Mouse (Mus musculus): ENCODE measurements at regions not wholly inside any gene's neighbourhood (a gene's known extent, or its start where the extent isn't known, plus 50 kb on each side); places are given as distances from the start of the nearest gene placed in this dataset. TPM values are rescaled to one million over a fixed set of nuclear protein-coding genes. Genes with fewer than 3 reads are reported as not detected.

DNA sequence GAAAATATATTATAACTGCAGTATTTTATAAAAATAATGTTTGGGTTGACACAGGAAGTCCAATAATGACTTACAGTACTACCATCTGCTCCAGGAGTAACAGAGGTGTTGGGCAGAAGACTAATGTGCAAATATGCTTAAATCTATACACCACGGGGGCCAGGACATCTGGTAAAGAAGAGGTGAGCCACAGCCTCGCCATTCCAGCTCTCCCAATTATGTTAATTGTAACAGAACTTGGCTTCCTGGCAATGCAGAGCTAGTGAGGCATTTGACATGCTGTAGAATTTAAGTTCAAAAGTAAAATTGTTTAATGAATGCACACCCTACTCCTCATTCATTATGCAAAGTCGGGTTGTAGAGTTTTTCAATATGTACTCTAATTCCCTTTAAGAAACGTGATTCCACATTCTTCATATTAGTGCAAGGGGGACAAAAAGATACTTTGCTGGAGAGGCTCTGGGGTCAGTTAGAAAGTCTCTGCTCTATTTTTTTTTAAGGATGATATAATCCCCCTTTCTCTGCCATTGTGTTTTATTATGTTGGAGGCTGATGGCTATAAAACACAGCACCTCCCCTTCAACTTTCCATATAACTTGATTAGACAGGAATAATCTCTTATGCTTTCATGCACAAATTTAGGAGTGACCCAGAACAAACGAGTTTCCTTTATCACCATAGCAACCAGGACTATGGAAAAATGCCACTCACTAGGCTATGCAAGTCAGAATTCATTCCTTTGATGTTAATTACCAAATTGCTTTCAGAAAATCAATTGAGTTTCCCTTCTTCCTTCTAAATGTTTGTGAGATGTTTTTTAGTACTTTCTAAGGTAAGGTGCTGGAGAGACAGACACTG, 188.8 kb upstream of the Tenm2 start:
- no peak for DNase-seq (ENCODE audit: low spot score in 2 of 2)
- intact Hi-C loops (cut with DNase I), result no loop called here

DNA sequence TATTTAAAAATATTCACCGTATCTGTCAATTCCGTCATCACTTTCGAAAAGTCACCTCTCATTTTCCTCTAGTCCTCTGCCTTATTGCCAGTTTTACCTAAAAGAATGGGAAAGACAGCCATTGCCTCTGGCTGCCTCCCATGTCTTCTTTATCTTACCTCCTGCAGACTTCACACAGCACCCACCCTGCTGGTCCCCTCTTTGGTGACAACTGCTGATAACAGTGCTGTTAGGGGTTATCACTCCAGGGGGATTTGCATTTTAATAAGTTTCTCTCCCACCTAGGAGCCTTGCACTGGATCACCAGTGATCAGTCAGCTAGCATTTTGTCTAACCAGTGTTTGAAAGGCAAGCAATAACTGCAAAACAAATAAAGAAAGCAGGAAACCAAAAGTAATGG, 177.1 kb upstream of the Tenm2 start:
- intact Hi-C loops (cut with DNase I), result no loop called here
- no peak for DNase-seq (ENCODE audit: low spot score in 2 of 2)

DNA sequence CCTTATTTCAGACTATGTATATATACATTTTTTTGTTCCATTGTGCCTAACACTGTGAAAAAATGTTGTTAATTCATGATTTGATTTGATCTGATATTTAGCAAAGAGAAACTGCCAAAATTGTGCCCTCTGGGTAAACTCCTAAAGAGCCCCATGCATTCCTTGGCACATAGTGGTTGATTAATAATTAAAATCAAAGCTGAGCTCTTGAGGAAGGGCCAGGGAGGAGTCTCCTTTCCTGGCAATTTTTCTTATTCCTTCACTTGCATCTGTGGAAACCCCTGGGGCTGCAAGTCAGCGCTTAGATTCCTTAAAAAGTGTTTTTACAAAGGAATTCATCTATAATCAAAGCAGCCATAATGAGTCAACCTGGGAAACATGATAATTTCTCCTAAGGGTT, 132.2 kb upstream of the Tenm2 start:
- DNase-seq (ENCODE audit: low spot score in 2 of 2), result no peak
- intact Hi-C loops (cut with DNase I), result no loop called here

DNA sequence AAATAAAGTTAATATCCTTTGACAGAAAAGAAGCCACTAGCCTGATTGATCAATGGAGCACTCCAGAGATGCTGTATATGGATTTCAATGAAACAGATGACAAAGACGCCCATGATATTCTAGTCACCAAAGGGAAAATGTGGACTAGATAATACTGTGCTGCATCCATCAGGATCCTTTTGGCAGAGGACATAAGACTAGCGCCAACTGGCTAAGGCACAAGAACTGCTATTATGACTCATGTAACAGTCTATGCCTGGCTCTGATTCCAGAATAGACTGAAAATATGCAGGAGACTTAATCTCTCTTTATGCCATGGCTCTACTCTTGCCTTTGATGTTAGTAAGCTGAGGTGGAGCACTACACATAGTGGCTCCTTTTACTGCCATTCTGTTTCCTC, 128.7 kb upstream of the Tenm2 start:
- intact Hi-C loops (cut with DNase I), result no loop called here
- DNase-seq (ENCODE audit: low spot score in 2 of 2), result peak; percentile 41 to 44

DNA sequence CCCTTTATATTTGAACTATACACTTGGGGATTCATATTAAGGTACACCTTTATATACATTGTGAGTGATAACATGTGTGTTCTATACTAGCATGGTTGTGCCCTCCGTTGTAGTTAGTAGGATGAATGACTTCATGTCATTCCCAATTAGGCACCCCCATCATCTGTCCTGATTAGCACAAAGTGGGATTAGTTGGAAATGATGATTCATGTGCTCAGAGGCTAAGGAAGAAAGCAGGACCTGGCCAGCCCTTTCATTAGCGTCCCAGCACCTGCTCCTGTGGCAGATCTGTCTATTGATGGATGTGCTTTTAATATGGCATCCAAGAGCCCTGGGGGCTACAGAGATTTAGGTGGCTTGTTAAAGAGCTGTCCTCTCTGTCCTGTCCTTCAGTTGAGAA, 119.3 kb upstream of the Tenm2 start:
- intact Hi-C loops (cut with DNase I), result no loop called here
- DNase-seq (ENCODE audit: low spot score in 2 of 2), result no peak

DNA sequence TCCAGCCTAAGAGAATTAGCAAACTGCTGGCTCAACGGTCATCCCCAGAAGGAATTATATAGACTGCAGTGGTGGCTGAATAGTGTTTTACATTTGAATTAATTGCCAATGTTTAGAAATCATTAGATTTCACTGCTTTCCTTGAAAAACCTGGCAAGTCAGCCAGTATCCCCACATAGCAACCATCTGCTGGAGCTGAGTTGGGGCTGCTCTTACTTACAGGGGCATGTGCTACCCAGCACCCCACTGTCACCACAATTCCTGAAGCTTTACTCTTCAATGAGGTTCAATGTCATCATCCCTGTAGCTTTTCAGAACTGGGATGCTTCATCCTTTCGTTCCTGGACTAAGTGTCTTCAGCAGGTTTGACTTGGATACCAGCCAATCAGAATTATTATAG, 73.9 kb upstream of the Tenm2 start:
- intact Hi-C loops (cut with DNase I), result no loop called here
- DNase-seq (ENCODE audit: low spot score in 2 of 2), result no peak

DNA sequence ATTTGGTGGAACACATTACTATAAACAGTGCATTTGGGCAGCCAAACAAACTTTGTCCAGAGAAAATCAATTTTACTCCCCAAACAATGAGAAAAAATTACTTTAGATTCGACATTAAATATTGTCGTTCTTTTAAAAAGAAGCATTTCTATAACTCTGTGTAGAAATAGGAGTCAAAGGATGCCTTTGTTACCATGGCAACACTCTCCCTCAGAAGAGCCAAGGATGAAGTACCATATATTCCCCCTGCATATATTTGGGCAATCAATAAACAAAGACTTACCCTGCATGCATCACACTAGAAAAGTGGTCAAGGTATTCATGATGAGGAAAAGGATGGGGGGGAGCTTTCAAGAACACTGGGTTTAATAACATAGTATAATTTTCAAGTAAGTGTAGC, 70.9 kb upstream of the Tenm2 start:
- intact Hi-C loops (cut with DNase I), result no loop called here
- no peak for DNase-seq (ENCODE audit: low spot score in 2 of 2)

Small RNA genes lying in the stretch of these regions (microRNA-seq; reads per million reads assigned to microRNA genes)
- not detected for gene Gm25693

Data from left cerebral cortex, postnatal 36 days (tissue).